Mouse (Mus musculus): ENCODE results near the gene Cops4. TPM values are rescaled to one million over a fixed set of nuclear protein-coding genes. Genes with fewer than 3 reads are reported as not detected.
A peak's percentile ranks its signal among the peaks of the same experiment; 100 is the strongest.

The Cops4 gene
- 10 to 100 TPM; 85.7 to 85.8 TPM for total RNA-seq (2021)

DNA sequence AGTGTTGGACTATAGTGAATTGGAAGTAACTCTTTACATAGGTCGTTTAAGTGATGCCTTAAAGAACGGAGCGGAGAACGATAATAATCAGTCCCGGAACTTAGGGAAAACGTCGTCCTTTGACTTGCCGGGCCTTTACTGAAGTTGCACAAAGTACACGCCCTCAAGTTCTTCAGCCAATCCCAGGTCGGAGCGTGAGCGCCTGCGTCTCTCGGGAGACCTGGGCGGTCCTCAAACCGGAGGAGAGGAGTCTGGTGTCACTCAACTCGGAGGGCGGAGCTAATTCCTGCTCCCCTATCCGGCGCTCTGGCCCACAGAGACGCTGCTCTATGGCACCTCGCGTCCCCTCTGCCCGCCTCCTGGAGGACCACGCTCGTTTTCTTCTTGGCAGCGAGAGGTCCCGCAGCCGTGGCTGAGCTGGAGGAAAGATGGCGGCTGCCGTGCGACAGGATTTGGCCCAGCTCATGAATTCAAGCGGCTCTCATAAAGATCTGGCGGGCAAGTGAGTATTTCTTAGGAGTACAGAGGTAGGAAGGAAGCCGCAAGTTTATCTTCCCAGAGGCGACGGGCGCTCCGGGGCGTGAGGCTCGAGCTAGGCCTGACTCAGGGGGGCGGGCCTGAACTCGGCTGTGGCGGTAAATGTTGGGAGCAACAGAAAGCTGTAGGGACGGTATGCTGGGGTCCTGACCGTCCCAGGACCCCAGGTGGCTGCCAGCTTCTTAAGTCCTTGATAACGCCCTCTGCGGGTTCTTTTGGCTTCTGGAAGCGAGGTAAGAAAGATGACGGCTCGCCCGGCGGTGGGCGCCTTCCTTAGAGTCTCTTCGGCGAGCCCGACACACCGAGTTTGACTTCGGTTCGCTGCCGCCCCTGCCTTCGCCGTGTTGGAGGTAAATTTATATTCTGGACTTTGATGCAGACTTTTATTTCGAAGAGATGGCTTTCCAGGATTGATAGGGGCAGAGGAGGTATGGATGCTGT is at the start of gene Cops4:
Gene Cops4, plus strand, starts transcription at position 261 of the 978 bp plus-strand sequence.
- intact Hi-C loops (cut with DNase I): loop anchor here (1.0 to 5.0 kb wide), 2 partner anchors 18 to 101 kb away; partner anchors contain the start of genes Lin54 and Sec31a
- peak; percentile 95 to 96 for DNase-seq

DNA sequence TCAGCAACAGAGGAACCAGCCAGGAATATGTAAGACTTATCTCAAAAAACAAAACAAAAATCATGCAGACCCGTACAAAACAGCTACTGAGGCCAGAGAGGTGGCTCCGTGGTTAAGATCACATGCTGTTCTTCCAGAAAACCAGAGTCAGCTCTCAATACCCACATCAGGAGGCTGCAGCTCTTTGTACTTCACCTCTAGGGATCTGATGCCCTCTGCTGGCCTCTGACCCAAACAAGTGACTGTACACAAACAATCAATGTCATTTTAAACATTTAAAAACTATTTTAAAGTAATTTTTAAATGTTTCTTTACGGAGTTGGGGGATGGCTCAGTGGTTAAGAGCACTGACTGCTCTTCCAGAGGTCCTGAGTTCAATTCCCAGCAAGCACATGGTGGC is 41.8 kb upstream of the Cops4 start:
- DNase-seq: no peak
- intact Hi-C loops (cut with DNase I): no loop called here

DNA sequence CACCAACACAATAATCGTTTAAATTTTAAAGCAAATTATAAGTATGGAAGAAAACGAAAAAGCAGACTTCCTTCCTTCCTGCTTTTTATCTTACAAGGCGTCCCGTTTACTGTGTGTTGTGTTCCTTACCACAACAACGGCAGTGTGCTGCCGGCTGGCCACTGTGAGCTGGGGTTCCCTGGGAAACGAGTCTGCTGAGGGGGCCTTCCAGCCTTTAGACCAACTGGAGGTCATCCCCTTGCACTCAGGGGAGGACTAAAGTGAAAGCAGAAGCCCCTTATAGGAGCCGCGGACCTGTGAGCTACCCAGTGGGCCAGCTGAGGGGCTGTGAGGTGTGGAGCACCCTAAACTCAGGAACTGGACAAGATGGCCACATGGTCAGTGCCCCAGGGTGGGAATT is 40.5 kb upstream of the Cops4 start:
- intact Hi-C loops (cut with DNase I): no loop called here
- no peak for DNase-seq

DNA sequence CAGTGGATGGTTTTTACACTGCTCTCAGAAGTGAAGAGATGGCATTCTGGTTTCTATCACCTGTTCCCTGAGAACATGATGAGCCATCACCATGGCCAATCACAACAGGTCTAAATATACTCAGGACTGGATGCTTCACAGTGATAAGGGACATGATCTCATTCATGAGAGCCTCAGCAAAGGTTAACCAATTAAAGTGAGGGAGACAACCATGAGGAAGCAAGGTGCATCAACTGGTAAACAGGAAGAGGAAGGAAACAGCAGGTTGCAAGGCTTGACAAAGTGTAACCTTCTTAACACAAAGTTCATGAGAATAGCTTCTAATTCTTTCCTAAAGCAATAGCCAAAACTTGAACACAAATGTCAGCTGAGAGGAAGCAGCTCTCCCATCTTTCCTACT is 34.5 kb upstream of the Cops4 start:
- no peak for DNase-seq
- intact Hi-C loops (cut with DNase I): no loop called here

DNA sequence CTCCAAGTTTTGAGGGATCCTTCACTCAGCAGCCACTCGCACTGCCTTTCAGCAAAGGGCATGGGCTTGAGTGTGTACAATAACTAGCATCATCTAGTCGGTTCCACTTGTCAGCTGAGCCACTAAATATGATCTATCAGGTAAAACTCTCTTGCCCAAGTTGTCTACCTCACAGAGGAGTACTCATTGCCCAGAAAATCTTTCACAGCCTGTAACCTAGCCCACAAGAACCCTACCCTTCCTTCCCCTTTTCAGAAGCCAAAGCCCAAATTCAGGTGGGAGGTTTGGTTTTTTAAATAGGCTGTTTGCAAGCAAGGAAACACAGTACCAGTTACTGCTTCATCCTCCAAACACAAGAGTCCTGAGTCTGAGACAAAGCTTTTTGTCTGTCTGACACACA is 31.0 kb upstream of the Cops4 start:
- no peak for DNase-seq

DNA sequence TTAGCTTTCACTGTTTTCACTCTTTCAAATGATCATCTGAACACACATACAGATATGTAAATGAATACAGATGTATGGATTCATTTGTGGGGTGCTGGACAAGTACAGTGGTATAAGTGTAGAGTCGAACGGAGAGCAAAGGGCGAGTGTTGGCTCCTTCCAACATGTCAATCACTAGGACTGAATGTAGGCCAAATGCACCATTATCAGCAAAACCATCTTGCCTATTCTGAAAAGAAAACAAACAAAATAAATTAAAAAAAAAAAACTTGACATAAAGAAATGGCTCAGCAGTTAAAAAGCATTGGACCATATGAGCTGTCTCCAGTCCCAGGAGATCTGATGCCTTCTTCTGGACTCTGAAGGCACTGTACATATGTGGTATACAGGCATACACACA is 29.9 kb upstream of the Cops4 start:
- DNase-seq: no peak
- intact Hi-C loops (cut with DNase I): no loop called here

More for the DNA sequence above, 31.0 kb upstream of the Cops4 start:
- intact Hi-C loops (cut with DNase I): no loop called here

DNA sequence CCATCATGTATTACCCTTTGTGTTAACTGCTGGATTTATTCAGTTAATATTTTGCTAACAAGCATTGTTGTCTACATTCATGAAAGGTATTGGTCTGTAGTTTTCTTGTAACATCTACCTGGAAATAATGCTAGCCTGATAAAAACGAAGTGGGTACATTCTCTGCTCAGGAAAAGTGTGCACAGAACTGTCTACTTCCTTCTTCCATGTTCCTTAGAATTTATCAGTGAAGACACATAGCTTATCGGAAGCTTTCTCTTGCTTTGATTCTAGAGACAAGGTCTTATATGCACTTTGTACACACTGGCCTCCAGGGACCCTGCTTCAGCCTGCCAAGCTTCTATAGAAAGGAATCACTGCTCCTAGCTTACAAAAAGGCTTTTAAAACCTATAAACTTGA is 28.8 kb upstream of the Cops4 start:
- DNase-seq: no peak
- intact Hi-C loops (cut with DNase I): no loop called here

DNA sequence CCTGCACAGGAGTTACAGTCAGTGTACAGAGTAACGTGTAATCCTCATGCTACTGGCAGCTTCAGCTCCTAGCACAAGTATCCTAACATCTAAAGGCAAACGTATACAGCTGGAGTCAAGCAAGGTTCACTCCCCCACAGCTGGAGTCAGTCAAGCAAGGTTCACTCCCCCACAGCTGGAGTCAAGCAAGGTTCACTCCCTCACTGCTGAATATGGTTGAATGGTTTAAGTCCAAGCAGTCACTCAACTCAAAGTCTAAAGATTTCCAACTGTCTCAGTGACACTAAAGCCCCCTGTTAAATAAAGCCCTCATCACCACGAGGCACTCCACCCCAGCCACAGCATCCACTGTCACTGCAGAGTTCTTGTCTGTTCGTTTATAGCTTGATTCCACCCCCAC is 26.4 kb upstream of the Cops4 start:
- no peak for DNase-seq
- intact Hi-C loops (cut with DNase I): no loop called here

DNA sequence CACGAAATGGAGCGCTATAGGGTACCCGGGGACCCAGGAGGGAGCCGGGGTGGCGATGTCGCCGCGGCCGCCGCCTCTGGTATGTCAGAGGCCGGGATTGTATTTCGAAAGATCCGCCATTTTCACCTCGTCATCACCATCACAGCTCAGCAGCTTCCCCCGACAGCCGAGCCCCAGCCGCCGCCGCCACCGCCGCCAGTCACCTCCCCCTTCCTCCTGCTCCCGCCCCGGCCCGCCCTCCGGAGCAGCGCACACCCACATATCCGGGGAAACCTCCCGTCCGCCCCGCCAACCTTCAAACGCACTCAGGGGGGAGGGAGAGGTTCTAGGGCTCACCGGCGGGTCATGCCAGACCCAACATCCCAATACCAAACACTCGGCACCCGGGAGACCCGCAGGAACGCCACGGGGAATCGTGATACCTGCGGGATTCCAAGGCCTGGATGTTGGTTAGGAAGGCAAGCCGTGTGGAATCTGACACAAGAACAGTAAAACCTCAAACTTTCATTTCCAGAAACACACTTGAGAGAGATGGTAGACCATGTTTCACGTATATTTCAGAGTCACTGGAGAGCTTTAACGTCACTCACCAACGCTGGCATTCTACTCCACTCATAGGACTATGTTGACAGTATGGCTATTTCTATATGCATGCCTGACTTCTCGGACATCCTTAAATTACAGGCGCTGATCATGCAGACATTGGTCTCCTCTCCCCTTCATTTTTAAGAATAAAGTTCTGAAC is 19.5 kb upstream of the Cops4 start:
- DNase-seq: peak; percentile 75 to 76
- intact Hi-C loops (cut with DNase I): no loop called here

DNA sequence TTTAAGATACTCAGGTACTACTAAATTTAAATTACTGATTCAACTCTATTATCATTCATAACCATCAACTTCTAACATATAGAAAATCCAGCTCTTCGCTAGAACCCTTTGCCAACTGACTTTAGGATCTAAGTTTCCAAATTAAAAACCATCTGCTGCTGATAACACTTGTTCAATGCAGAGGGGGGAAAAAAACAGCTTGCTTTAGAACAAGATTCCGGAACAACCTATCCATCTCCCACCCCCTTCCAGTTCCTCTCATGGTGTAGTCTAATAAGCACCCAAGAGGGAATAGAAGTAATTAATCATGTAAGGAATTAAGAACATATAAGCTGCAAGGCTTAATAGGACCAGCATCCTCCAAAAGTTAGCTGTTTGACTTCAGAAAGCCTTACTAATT is 18.9 kb upstream of the Cops4 start:
- no peak for DNase-seq
- intact Hi-C loops (cut with DNase I): no loop called here

DNA sequence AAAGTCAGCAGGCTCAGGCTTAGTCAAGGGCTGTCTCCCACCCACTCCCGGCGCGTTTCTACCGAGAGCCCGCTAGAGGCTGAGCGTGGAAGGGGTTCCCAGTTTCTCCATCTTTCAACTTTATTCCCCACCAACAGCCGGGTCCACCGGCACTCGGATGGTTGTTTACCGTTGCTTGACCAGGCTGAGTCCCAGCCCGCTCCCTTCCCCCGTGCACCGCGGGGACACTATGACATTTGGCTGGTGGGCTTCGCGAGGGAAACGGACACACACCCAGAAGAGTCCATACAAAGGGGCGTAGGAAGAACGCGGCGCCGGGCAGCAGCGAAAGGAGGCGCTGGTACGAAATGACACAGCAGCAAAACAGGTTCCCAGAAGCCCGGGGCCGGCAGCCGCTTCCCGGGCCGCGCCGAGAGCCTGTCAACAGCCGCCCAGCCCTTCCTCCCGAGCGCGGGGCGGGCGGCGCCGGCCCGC is 18.2 kb upstream of the Cops4 start:
- intact Hi-C loops (cut with DNase I): loop anchor here (1.0 to 10.0 kb wide), 3 partner anchors 18 to 525 kb away; partner anchors contain the start of genes 4930524J08Rik, Cops4 and Hnrnpd
- DNase-seq: peak; percentile 20 to 27

DNA sequence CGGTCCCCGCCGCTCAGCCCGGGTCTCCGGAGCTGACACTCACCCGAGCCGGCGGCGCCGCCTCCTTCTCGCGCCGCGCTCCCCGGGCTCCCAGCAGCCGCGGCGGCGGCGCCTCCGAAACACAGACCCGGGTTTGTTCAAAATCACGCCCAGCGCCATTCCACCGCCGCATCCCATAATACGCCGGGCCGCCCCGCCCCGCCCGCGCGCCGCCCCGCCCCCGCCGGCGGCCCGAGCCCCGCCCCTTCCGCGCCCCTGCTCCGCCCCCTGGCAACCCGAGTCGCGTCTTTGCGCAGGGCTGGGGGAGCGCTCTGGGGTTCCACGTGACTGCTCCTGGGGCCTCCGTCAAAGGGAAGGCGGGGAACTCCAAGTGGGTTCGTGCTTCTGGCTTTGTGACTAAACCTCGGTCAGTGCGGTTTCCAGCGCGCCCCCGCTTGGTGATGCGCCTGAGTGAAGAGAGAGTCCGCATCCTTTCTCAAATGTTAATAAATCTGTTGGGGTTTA is 17.6 kb upstream of the Cops4 start, which contains the start of gene Lin54:
Gene Lin54, minus strand, starts transcription at position 182 of the 504 bp plus-strand sequence.
- DNase-seq: peak; percentile 80 to 84
- intact Hi-C loops (cut with DNase I): loop anchor here (1.0 to 10.0 kb wide), 3 partner anchors 18 to 526 kb away; partner anchors contain the start of genes 4930524J08Rik, Cops4 and Hnrnpd

DNA sequence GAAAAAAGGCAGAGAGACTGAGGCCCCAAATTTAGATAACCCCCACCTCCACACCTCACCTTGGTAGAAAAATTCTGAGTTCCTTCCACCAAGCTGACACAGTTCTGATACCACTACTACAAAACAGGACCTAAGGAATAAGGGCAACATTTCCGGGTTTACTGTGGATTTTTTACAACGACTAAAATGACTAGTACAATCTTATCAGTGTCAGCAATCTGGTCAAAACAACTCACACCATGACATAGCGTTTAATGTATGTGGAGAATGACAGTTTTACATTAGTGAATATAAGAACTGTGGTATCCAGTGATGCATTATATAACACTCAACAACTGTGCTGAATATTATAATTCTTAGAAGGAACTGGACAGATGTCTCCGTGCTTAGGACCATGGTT is 16.8 kb upstream of the Cops4 start:
- no peak for DNase-seq
- intact Hi-C loops (cut with DNase I): loop anchor here (5.0 to 10.0 kb wide), 2 partner anchors 74 to 526 kb away; partner anchors contain the start of genes 4930524J08Rik and Hnrnpd

DNA sequence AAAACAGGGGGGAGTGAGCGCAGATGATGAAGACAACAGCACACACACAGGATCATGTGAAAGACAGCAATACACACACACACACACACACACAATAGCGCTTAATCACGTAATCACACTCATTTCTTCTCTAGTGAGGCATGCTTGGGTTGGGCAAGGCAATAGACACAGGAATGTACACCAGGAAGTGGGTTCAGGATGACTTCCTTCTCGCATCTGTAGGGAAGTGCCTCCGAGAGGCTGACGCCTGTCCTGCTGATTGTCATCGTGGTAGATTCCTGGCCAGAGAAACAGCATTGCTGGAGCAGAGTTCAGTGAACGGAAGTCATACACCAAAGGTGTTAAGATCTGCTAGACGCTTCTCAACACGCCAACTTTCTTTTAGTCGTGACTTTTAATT is 8.9 kb upstream of the Cops4 start:
- no peak for DNase-seq
- intact Hi-C loops (cut with DNase I): loop anchor here (10.0 kb wide), 1 partner anchor 534 kb away; the partner anchor contains the start of genes 4930524J08Rik and Hnrnpd

DNA sequence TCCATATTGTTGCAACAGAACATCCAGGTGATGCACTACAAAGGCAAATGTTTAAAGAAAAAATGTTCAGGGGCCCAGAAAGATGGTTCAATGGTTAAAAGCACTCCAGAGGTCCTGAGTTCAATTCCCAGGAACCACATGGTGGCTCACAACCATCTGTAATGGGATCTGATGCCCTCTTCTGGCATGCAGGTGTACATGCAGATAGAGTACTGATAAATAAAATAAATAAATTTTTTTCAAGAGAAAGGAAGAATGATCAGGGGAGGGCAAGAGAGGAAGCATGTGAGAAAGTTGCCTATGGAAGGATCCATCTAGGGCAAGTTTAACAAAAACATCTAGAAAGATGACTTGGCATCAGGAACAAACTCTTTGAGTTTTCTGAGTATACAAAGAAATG is 5.5 kb upstream of the Cops4 start:
- intact Hi-C loops (cut with DNase I): no loop called here
- DNase-seq: no peak

DNA sequence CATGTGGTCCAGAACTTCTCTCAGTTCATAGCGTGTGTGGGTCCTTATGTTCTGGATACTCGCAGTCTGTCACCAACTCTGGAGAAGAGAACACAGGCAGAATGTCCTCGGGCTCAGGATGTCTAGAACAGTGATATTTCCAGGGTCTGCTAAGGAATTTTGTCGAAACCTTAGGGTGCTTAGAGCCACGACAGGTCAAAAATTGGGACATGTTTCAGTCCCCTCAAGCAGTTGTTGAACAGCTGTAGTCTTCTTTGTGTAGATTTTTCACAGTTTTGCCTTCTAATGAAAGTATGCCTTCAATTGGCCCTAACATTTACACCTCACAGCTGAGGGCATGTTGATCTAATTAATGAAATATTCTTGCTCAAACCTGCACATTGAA is 910 bp downstream of the Cops4 start:
- DNase-seq: no peak
- intact Hi-C loops (cut with DNase I): loop anchor here (5.0 kb wide), 1 partner anchor 102 kb away; the partner anchor contains the start of gene Sec31a

DNA sequence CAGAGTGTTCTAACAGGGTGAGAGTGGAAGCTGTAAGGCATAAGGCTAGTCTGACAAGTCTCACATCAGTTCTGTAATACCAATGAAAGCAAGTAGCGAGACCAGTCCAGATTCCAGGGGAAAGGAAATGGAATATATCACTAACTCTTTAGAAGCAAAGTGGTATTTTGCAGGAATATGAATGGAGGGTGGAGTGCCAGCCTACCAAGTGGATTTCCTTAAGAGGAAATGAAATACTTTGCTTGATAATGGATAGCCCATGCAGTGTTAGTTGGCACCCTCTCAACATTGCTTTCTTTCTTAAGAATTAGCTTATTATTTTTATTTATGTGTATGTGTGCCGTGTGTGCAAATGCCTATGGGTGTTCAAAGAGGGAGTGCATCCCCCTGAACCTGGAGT is 2.1 kb downstream of the Cops4 start:
- DNase-seq: no peak
- intact Hi-C loops (cut with DNase I): no loop called here

DNA sequence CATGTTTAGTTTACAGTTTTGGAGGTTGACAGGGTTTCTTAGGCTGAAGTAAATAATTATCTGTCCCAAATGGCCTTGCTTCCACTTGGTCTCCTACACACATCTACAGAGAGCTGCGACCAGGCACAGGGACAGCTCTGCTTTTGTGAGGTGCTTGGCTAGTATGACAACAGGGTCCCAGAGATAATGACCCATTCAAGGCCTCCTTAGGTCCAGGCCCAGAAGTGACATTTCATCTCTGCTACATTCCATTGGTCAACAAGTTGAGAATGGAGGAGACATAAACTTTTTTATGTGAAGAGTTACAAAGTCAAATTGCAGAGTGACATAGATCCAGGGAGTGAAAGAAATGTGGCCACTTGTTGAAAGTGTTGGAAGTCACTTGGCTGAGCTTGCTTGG is 5.2 kb downstream of the Cops4 start:
- DNase-seq: no peak
- intact Hi-C loops (cut with DNase I): no loop called here

DNA sequence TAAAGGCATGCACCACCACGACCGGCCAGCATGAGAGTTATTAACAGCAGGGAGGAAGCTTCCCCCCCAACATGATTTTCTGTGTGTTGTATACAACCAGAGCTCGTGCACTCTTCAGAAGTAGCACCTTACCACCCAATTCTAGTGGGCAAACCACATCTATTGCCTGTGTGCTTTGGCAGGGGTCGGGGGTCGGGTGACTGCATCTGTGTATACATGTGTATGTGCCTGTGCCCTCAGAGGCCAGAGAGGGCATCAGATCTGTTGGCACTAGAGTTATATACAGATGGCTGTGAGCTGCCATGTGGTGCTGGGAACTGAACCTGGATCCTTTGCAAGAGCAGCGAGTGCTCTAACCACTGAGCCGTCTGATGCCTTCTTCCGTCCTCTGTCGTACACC is 6.8 kb downstream of the Cops4 start:
- no peak for DNase-seq
- intact Hi-C loops (cut with DNase I): no loop called here

DNA sequence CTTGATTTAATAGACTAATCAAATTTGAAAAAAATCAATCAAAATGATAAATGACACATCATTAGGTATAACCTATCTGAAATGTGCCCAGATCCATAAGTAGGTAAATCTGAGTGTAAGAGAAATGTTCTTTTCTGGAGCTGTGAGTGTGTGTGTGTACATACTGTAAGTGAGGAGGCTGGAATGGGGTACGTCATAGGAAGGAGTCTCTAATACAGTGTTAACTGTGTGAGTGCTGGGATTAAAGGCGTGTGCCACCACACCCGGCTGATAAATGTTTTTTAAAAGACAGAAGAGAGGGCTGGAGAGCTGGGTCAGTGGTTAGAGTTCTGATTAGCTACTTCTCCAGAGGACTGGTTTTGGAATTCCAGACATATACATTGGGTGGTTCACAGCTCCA is 7.5 kb downstream of the Cops4 start:
- intact Hi-C loops (cut with DNase I): no loop called here
- DNase-seq: no peak

DNA sequence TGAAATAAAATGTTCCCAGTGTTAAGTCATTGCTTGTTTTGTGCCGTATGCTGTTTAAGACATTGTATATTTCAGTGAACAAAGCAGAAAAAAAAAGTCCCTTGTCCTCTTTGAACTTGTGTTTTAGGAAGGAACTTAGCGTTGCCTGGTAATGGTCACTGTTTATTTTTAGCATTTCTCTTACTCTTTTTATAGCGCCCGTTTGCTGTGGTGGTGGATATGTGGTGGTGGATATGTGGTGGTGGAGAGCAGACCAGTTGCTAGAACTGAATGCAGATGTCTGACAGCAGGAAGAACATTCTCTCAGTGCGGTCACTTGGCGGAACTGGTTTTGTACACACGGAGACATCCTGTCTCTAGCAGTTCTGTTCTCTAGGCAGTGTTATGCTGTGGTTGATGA is 8.1 kb downstream of the Cops4 start:
- intact Hi-C loops (cut with DNase I): no loop called here
- DNase-seq: peak; percentile 25 to 42

All from heart, postnatal 36 days (tissue).